In genomic region chr11:94933584-94933983, GRCm38 (mm10) we compare ENCODE assay signal across 10 mouse cellular contexts. TPM values are rescaled to one million over a fixed set of nuclear protein-coding genes. Genes with fewer than 3 reads are reported as not detected.
DNase-seq lines count a peak whose midpoint lies in the region; ATAC-seq and TF ChIP-seq lines count a peak whose summit lies in the region.
"Had no signal": no experiment of that assay in that cellular context is flagged by ENCODE, and none has a peak within 500 bp of the region (broad histone marks: within the 10 kb centered on the region; RNA-seq: fewer than 3 reads in every experiment).

No protein-coding gene starts in this region.

- H3K4me3 ChIP-seq in liver, embryonic 11.5 days (ENCODE audit: low read depth, low read length) = no peak overlapping the region
- no peak overlapping the region for H3K4me3 ChIP-seq in liver, postnatal 0 days (ENCODE audit: low read depth, low read length)
- no peak overlapping the region for H3K4me3 ChIP-seq in embryonic facial prominence, embryonic 11.5 days (ENCODE audit: low read depth, low read length)
- H3K4me3 ChIP-seq in limb, embryonic 15.5 days = no peak overlapping the region
- H3K4me3 ChIP-seq: layer of hippocampus, adult 2 months had no signal

- H3K27me3 ChIP-seq in liver, embryonic 11.5 days (replicated peaks; ENCODE audit: control insufficient read depth, insufficient read depth, low read length) = peaks cover 71% of the 10 kb centered on the region
- H3K27me3 ChIP-seq in liver, postnatal 0 days (ENCODE audit: insufficient read depth, low read length) = peaks cover 51% of the 10 kb centered on the region
- H3K27me3 ChIP-seq in embryonic facial prominence, embryonic 11.5 days (ENCODE audit: control insufficient read depth, insufficient read depth, low read length) = no peaks in the 10 kb centered on the region; the same call in 1 of the 2 replicates
- 0 out of 2 replicates have a peak, but pooled peaks cover 12% of the 10 kb centered on the region for H3K27me3 ChIP-seq in limb, embryonic 15.5 days

- no peak overlapping the region for H3K4me2 ChIP-seq in liver, embryonic 11.5 days
- no peak overlapping the region for H3K4me2 ChIP-seq in liver, postnatal 0 days (ENCODE audit: low read depth, low read length)
- no peak overlapping the region for H3K4me2 ChIP-seq in embryonic facial prominence, embryonic 11.5 days (ENCODE audit: low read depth, low read length)
- H3K4me2 ChIP-seq in limb, embryonic 15.5 days = peak overlapping the region; percentile 64; the same call in 1 of the 2 replicates
- H3K4me2 ChIP-seq: midbrain, embryonic 11.5 days had no signal

- H3K36me3 ChIP-seq in liver, embryonic 11.5 days (ENCODE audit: control insufficient read depth, insufficient read depth, low read length) = no peaks in the 10 kb centered on the region
- H3K36me3 ChIP-seq in liver, postnatal 0 days (replicated peaks; ENCODE audit: insufficient read depth, low read length) = no peaks in the 10 kb centered on the region
- no peaks in the 10 kb centered on the region for H3K36me3 ChIP-seq in embryonic facial prominence, embryonic 11.5 days (replicated peaks; ENCODE audit: control insufficient read depth, insufficient read depth, low read depth, low read length)
- H3K36me3 ChIP-seq in limb, embryonic 15.5 days = peaks cover 9% of the 10 kb centered on the region; the same call in 1 of the 2 replicates

- no peak for DNase-seq in liver, embryonic 11.5 days (ENCODE audit: low spot score)
- DNase-seq in liver, postnatal 0 days = no peak
- DNase-seq in embryonic facial prominence, embryonic 11.5 days (ENCODE audit: low spot score) = peak; percentile 61
- peak; percentile 71 to 83 for DNase-seq in gastrocnemius, postnatal 4 days (ENCODE audit: low spot score in 2 of 2)
- no peak for DNase-seq in spleen, postnatal 10 days (ENCODE audit: low spot score in 2 of 2)
- DNase-seq in layer of hippocampus, postnatal 10 days (ENCODE audit: low spot score in 2 of 2) = no peak
- DNase-seq: thymus, postnatal 36 days had no signal

- no peaks in the 10 kb centered on the region for H3K9me3 ChIP-seq in liver, embryonic 11.5 days (ENCODE audit: control insufficient read depth, low read length)
- H3K9me3 ChIP-seq in liver, postnatal 0 days (ENCODE audit: low read length) = no peaks in the 10 kb centered on the region
- no peaks in the 10 kb centered on the region for H3K9me3 ChIP-seq in embryonic facial prominence, embryonic 11.5 days (replicated peaks; ENCODE audit: control insufficient read depth, low read length)
- no peaks in the 10 kb centered on the region for H3K9me3 ChIP-seq in limb, embryonic 15.5 days

- no peak for TF ChIP-seq CTCF in liver, postnatal 0 days (IDR thresholded peaks at IDR 0.05; ENCODE audit: low read depth)

- 0 out of 2 replicates have a peak overlapping the region, but pooled peaks have one; percentile 19 for H3K27ac ChIP-seq in liver, embryonic 11.5 days (ENCODE audit: low read depth, low read length)
- no peak overlapping the region for H3K27ac ChIP-seq in liver, postnatal 0 days (ENCODE audit: low read depth)
- peak overlapping the region; percentile 22; the same call in 1 of the 2 replicates for H3K27ac ChIP-seq in embryonic facial prominence, embryonic 11.5 days (replicated peaks; ENCODE audit: low read depth, low read length)
- peak overlapping the region; percentile 97 for H3K27ac ChIP-seq in limb, embryonic 15.5 days
- H3K27ac ChIP-seq: layer of hippocampus, adult 2 months had no signal

- TF ChIP-seq EP300 in liver, postnatal 0 days (IDR thresholded peaks at IDR 0.05; ENCODE audit: low read depth) = no peak

- H3K4me1 ChIP-seq in liver, embryonic 11.5 days (replicated peaks; ENCODE audit: control insufficient read depth, insufficient read depth, low read length) = peaks cover 7% of the 10 kb centered on the region
- H3K4me1 ChIP-seq in liver, postnatal 0 days (ENCODE audit: insufficient read depth) = peaks cover 7% of the 10 kb centered on the region; the same call in 1 of the 2 replicates
- H3K4me1 ChIP-seq in embryonic facial prominence, embryonic 11.5 days (ENCODE audit: control insufficient read depth, insufficient read depth, low read length) = peaks cover 12% of the 10 kb centered on the region
- peaks cover 85% of the 10 kb centered on the region for H3K4me1 ChIP-seq in limb, embryonic 15.5 days

- no peak overlapping the region for H3K9ac ChIP-seq in liver, embryonic 11.5 days (ENCODE audit: low read depth, low read length)
- no peak overlapping the region for H3K9ac ChIP-seq in liver, postnatal 0 days (replicated peaks)
- H3K9ac ChIP-seq in embryonic facial prominence, embryonic 11.5 days (replicated peaks; ENCODE audit: low read length) = no peak overlapping the region; the same call in 1 of the 2 replicates
- H3K9ac ChIP-seq in limb, embryonic 15.5 days = no peak overlapping the region

- WGBS in liver, embryonic 11.5 days = 21% methylated on average over 8 of the region's 8 CpGs
- WGBS in liver, postnatal 0 days (ENCODE audit: insufficient replicate concordance) = 31% methylated on average over 8 of the region's 8 CpGs
- 10% methylated on average over 8 of the region's 8 CpGs for WGBS in embryonic facial prominence, embryonic 11.5 days
- 3% methylated on average over 8 of the region's 8 CpGs for WGBS in limb, embryonic 15.5 days

- ATAC-seq in liver, embryonic 11.5 days (replicated peaks; ENCODE audit: low FRiP score) = no peak
- no peak for ATAC-seq in liver, postnatal 0 days
- no peak for ATAC-seq in embryonic facial prominence, embryonic 11.5 days (replicated peaks; ENCODE audit: insufficient number of reproducible peaks, low FRiP score, low TSS enrichment, low read depth)
- peak; percentile 49 for ATAC-seq in limb, embryonic 15.5 days (ENCODE audit: insufficient number of reproducible peaks, low FRiP score, low TSS enrichment, low read depth)

RNA-seq across cellular contexts. Expression of gene Col1a1, which starts 2.4 kb away (rescaled TPM):
- 191 and 221 TPM in 2 replicates for polyA plus RNA-seq in liver, embryonic 11.5 days (2014; fragmentation: Nextera tagmentation; extraction: Ambion mirVana)
- polyA plus RNA-seq in liver, postnatal 0 days (2015; fragmentation: Nextera tagmentation; extraction: Ambion mirVana) = 29.8 and 37.8 TPM in 2 replicates
- polyA plus RNA-seq in embryonic facial prominence, embryonic 11.5 days (2014; fragmentation: Nextera tagmentation; extraction: Ambion mirVana) = 93.8 and 109 TPM in 2 replicates
- total RNA-seq in gastrocnemius, postnatal 4 days (2021) = 1,000 to 10,000 TPM; 5,652 to 6,690 TPM
- 4,882 and 5,832 TPM in 2 replicates for polyA plus RNA-seq in limb, embryonic 15.5 days (2015; fragmentation: Nextera tagmentation; extraction: Ambion mirVana)
- total RNA-seq in layer of hippocampus, postnatal 10 days (2021) = 10 to 100 TPM; 60.6 to 66.1 TPM

RNA-seq across cellular contexts. Expression of gene Hils1, which starts 33.8 kb away (rescaled TPM):
- polyA plus RNA-seq in liver, embryonic 11.5 days (2014; fragmentation: Nextera tagmentation; extraction: Ambion mirVana) = not detected in 2 replicates
- polyA plus RNA-seq in liver, postnatal 0 days (2015; fragmentation: Nextera tagmentation; extraction: Ambion mirVana) = not detected in 2 replicates
- not detected in 2 replicates for polyA plus RNA-seq in embryonic facial prominence, embryonic 11.5 days (2014; fragmentation: Nextera tagmentation; extraction: Ambion mirVana)
- total RNA-seq in gastrocnemius, postnatal 4 days (2021) = not detected
- polyA plus RNA-seq in limb, embryonic 15.5 days (2015; fragmentation: Nextera tagmentation; extraction: Ambion mirVana) = 0.42 TPM in 1 of 2 replicates, not detected in the other
- not detected for total RNA-seq in layer of hippocampus, postnatal 10 days (2021)
- total RNA-seq: layer of hippocampus, adult 2 months had no signal
- polyA plus RNA-seq: midbrain, embryonic 11.5 days had no signal

RNA-seq across cellular contexts. Expression of gene Sgca, which starts 42.5 kb away (rescaled TPM):
- polyA plus RNA-seq in liver, embryonic 11.5 days (2014; fragmentation: Nextera tagmentation; extraction: Ambion mirVana) = 0.22 and 0.30 TPM in 2 replicates
- polyA plus RNA-seq in liver, postnatal 0 days (2015; fragmentation: Nextera tagmentation; extraction: Ambion mirVana) = 0.13 and 0.96 TPM in 2 replicates
- 0.38 and 0.84 TPM in 2 replicates for polyA plus RNA-seq in embryonic facial prominence, embryonic 11.5 days (2014; fragmentation: Nextera tagmentation; extraction: Ambion mirVana)
- 100 to 1,000 TPM; 169 to 222 TPM for total RNA-seq in gastrocnemius, postnatal 4 days (2021)
- polyA plus RNA-seq in limb, embryonic 15.5 days (2015; fragmentation: Nextera tagmentation; extraction: Ambion mirVana) = 7.5 and 18.9 TPM in 2 replicates
- total RNA-seq in layer of hippocampus, postnatal 10 days (2021) = under 1 TPM; 0.66 to 0.78 TPM
- polyA plus RNA-seq: midbrain, embryonic 11.5 days had no signal

RNA-seq across cellular contexts. Expression of gene Ppp1r9b, which starts 57.3 kb away (rescaled TPM):
- 21.9 and 27.9 TPM in 2 replicates for polyA plus RNA-seq in liver, embryonic 11.5 days (2014; fragmentation: Nextera tagmentation; extraction: Ambion mirVana)
- 5.7 and 6.1 TPM in 2 replicates for polyA plus RNA-seq in liver, postnatal 0 days (2015; fragmentation: Nextera tagmentation; extraction: Ambion mirVana)
- polyA plus RNA-seq in embryonic facial prominence, embryonic 11.5 days (2014; fragmentation: Nextera tagmentation; extraction: Ambion mirVana) = 9.9 and 10.5 TPM in 2 replicates
- total RNA-seq in gastrocnemius, postnatal 4 days (2021) = 10 to 100 TPM; 64.9 to 69.2 TPM
- 9.7 and 9.9 TPM in 2 replicates for polyA plus RNA-seq in limb, embryonic 15.5 days (2015; fragmentation: Nextera tagmentation; extraction: Ambion mirVana)
- total RNA-seq in layer of hippocampus, postnatal 10 days (2021) = 100 to 1,000 TPM; 501 TPM

Comparison
In these comparisons a context has a peak if more than half of its experiments do, and no peak if none do; other contexts are left out.
1. DNase-seq: peak in embryonic facial prominence, embryonic 11.5 days (single experiment) and gastrocnemius, postnatal 4 days (2 of 2); none in liver, embryonic 11.5 days (single experiment), liver, postnatal 0 days (single experiment), spleen, postnatal 10 days (0 of 2) and layer of hippocampus, postnatal 10 days (0 of 2).
2. RNA of gene Col1a1, which starts 2.4 kb away (polyA plus RNA-seq): 4,882 to 5,832 TPM in limb, embryonic 15.5 days; 191 to 221 TPM in liver, embryonic 11.5 days, 93.8 to 109 TPM in embryonic facial prominence, embryonic 11.5 days and 29.8 to 37.8 TPM in liver, postnatal 0 days; every median in the first group is over 10 times any median in the second.